Mouse (Mus musculus): ENCODE measurements around the gene Srsf1. TPM values are rescaled to one million over a fixed set of nuclear protein-coding genes. Genes with fewer than 3 reads are reported as not detected.

The Srsf1 gene
- polyA plus RNA-seq, 1 experiment from 2014 or later = 279 TPM

DNA sequence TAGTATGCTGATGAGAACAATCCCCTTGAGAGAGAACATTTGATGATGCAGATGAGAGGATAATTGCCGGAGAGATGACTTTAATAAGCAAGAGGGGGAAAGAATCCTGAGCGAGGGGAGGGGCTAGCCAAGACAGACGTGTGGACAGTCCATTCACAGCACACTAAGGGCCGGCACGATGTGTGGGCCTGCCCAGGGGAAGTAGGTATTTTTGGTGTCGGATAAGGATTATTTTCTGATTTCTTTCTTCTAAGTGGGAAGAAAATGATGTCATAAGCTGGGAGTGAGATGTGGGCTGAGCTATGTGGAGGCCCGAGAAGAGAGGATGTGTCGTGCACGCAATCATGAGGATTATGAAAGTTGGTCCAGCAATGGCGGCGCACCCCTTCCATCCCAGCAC, 32.0 kb upstream of the Srsf1 start:
- ATAC-seq (ENCODE audit: insufficient number of reproducible peaks, low FRiP score, low TSS enrichment, low read depth) = no peak
- no peak overlapping the region for H3K27ac ChIP-seq (replicated peaks)
- 84% methylated on average over 11 of the region's 11 CpGs for WGBS
- no peaks in the 10 kb centered on the region for H3K27me3 ChIP-seq
- no peaks in the 10 kb centered on the region for H3K36me3 ChIP-seq
- H3K4me3 ChIP-seq (replicated peaks) = no peak overlapping the region
- no peak overlapping the region for H3K4me2 ChIP-seq (replicated peaks)
- peaks cover 10% of the 10 kb centered on the region for H3K4me1 ChIP-seq
- no peak overlapping the region for H3K9ac ChIP-seq
- H3K9me3 ChIP-seq (replicated peaks) = no peaks in the 10 kb centered on the region

DNA sequence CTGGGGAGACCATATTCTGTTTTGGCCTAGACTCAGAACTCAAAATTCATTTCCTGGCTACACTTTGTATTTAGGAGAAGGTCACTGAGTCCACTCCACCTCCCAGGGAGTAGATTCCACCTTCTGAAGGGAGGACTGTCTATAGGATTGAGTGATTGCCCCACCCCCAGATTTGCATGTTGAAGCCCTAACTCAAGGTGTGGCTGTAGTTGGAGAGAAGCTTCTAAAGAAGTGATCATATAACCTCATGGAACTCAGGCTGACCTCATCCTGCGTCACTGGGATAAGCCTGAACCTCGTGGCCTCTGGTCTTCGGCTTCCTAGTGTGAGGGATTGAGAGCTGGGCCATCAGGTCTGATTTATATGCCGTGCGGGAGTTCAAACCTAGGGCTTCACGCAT, 31.4 kb upstream of the Srsf1 start:
- Histone ChIP-seq H3K9me3 (replicated peaks) (no peaks in the 10 kb centered on the region), H3K4me3 (replicated peaks) (no peak overlapping the region), H3K36me3 (no peaks in the 10 kb centered on the region), H3K4me2 (replicated peaks) (no peak overlapping the region), H3K27ac (replicated peaks) (no peak overlapping the region), H3K4me1 (peaks cover 8% of the 10 kb centered on the region; the same call in 1 of the 2 replicates), H3K9ac (no peak overlapping the region), H3K27me3 (no peaks in the 10 kb centered on the region)
- 89% methylated on average over 6 of the region's 6 CpGs for WGBS
- ATAC-seq (ENCODE audit: insufficient number of reproducible peaks, low FRiP score, low TSS enrichment, low read depth) = no peak

DNA sequence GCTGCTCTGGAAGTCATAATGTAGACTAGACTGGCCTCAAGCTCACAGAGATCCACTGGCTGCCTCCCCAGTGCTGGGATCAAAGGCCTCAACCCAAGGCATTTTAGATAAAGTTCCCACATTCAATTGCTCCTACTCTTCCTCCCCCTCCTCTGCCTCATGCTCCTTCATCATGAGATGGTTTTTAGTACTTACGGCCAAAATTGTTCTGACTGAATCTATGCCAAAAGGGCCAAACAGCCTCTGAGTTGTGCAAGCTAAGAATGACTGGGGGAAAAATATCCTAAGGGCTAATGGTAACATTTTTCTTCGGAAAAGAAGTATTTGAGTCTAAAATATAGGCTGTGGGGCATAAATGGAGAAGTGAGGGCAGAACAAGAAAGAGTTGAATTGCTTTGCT, 23.2 kb upstream of the Srsf1 start:
- Histone ChIP-seq H3K27ac (replicated peaks) (no peak overlapping the region), H3K4me1 (no peaks in the 10 kb centered on the region), H3K4me3 (replicated peaks) (no peak overlapping the region), H3K4me2 (replicated peaks) (no peak overlapping the region), H3K27me3 (no peaks in the 10 kb centered on the region), H3K9ac (no peak overlapping the region), H3K9me3 (replicated peaks) (no peaks in the 10 kb centered on the region), H3K36me3 (no peaks in the 10 kb centered on the region)
- WGBS = 63% methylated on average over 2 of the region's 2 CpGs
- no peak for ATAC-seq (ENCODE audit: insufficient number of reproducible peaks, low FRiP score, low TSS enrichment, low read depth)

DNA sequence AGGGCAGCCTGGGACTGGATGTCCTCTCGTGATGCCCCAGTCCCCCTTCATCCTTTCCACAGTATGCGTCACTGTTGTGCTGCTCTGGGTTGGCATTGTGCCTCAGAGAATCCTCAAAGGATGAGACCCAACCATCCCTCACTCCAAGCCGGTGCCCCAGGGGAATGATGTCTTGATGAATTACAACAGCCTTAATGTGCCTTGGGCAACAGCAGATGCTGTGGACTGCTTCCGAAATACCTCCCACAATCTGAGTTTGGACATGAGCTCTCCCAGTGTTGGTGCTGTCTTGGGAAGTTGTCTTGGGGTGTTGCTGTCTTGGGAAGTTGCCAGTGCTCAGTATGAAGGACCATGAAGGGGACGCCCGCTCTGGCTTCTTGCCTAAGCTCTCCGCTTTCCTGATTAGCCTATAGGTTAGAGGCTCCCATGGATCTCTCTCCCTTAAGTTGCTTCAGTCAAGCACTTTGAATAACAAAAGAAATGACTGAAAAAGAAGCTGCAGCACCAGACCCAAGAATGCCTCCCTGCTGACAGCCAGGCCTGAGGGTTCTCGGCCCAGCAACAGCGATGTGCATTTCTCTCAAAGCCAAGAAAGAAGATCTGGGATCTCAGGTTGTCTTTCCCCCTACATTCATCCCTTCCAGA, 19.7 kb upstream of the Srsf1 start:
- ATAC-seq (ENCODE audit: insufficient number of reproducible peaks, low FRiP score, low TSS enrichment, low read depth) = no peak
- Histone ChIP-seq H3K27me3 (no peaks in the 10 kb centered on the region), H3K36me3 (no peaks in the 10 kb centered on the region), H3K9me3 (replicated peaks) (no peaks in the 10 kb centered on the region), H3K9ac (no peak overlapping the region), H3K27ac (replicated peaks) (no peak overlapping the region), H3K4me3 (replicated peaks) (no peak overlapping the region), H3K4me1 (no peaks in the 10 kb centered on the region), H3K4me2 (replicated peaks) (no peak overlapping the region)
- WGBS = 63% methylated on average over 9 of the region's 9 CpGs

DNA sequence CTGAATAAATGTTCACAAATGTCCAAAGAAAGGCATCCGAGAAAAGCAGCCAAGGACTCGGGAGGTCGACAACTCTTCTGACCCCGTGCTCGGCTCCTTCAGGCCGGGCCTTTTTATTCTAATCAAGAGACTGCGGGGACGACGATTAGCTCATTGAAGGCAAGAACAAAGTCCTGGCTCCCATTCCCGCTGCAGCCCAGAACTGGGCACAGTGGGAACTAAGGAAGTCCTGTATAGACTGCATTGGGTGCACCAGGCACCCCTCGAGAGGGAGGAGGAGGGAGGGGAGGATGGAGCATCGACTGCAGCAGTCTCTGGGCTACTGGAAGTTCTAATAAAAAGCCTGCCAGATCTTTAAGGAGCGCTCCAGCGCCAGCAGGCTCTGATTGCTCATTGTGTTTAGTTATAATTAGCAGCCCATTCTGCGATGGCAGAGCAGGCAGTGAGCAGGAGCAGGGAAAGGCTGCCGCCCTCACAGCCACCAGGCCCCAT, 18.9 kb upstream of the Srsf1 start:
- no peak overlapping the region for H3K27ac ChIP-seq (replicated peaks)
- H3K4me3 ChIP-seq (replicated peaks) = no peak overlapping the region
- H3K9ac ChIP-seq = no peak overlapping the region
- no peaks in the 10 kb centered on the region for H3K27me3 ChIP-seq
- no peak for ATAC-seq (ENCODE audit: insufficient number of reproducible peaks, low FRiP score, low TSS enrichment, low read depth)
- no peaks in the 10 kb centered on the region for H3K36me3 ChIP-seq
- H3K9me3 ChIP-seq (replicated peaks) = no peaks in the 10 kb centered on the region
- H3K4me1 ChIP-seq = no peaks in the 10 kb centered on the region
- no peak overlapping the region for H3K4me2 ChIP-seq (replicated peaks)
- 21% methylated on average over 16 of the region's 16 CpGs for WGBS

DNA sequence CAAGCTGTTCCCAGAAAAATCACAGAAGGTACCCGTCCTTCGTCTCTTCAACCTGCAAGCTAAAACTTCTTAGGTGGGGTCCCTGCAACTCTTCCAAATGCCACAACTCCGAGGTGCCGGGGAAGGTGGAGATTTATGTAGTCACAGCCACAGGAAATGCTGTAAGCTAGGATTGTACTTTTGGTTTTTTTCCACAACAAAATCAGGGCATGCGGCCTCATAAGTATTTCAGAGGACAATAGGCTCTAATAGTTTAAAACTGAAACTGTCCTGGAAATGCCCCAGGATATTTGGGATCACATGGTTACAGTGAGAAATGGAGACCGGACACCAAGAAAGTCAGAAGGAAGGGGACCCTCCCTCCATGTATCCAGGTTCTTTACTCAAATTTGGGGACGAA, 17.0 kb upstream of the Srsf1 start:
- WGBS = 82% methylated on average over 7 of the region's 7 CpGs
- H3K4me1 ChIP-seq = no peaks in the 10 kb centered on the region
- H3K36me3 ChIP-seq = no peaks in the 10 kb centered on the region
- no peak overlapping the region for H3K4me2 ChIP-seq (replicated peaks)
- H3K9me3 ChIP-seq (replicated peaks) = no peaks in the 10 kb centered on the region
- no peaks in the 10 kb centered on the region for H3K27me3 ChIP-seq
- no peak overlapping the region for H3K27ac ChIP-seq (replicated peaks)
- no peak for ATAC-seq (ENCODE audit: insufficient number of reproducible peaks, low FRiP score, low TSS enrichment, low read depth)
- no peak overlapping the region for H3K4me3 ChIP-seq (replicated peaks)
- no peak overlapping the region for H3K9ac ChIP-seq

DNA sequence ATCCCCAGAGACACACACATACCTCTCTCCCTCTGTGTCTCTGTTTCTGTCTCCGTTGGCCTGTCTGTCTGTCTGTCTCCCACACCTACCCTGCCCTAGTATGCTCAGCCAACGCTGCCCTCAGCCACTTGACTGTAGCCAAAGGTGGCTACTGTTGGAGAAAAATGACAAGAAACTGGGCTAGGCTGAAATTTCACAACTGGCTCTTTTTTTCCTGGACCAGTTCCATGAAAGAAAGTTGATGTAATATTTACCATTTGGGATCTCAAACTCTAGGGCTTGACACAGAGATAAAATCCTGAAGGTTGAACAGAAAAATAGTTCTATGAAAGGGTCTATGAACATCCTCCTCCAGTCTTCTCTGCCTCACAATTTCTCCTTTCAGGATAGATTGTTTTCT, 16.3 kb upstream of the Srsf1 start:
- Histone ChIP-seq H3K9ac (no peak overlapping the region), H3K4me3 (replicated peaks) (no peak overlapping the region), H3K9me3 (replicated peaks) (no peaks in the 10 kb centered on the region), H3K36me3 (no peaks in the 10 kb centered on the region), H3K4me2 (replicated peaks) (no peak overlapping the region), H3K4me1 (no peaks in the 10 kb centered on the region), H3K27me3 (no peaks in the 10 kb centered on the region), H3K27ac (replicated peaks) (no peak overlapping the region)
- WGBS = 82% methylated on average over 2 of the region's 2 CpGs
- no peak for ATAC-seq (ENCODE audit: insufficient number of reproducible peaks, low FRiP score, low TSS enrichment, low read depth)

DNA sequence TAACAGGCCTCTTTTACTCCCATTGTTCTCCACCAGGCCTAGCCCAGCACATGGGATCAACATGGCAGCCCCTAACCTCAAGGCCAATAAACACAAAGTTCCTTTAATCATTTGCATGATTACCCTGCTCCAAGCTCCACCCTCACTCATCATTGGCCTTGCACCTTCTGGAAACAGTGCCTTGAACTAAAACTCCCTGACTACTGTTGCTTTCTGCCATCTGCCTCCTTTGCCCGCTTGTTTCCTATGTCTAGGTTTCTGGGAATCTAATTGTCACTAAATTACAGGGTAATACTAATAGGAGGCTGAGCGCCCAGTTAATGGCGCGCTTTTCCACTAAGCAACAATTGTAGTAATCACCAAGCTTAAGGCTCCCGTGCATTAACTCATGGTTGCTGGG, 15.4 kb upstream of the Srsf1 start:
- Histone ChIP-seq H3K4me3 (replicated peaks) (no peak overlapping the region), H3K4me2 (replicated peaks) (no peak overlapping the region), H3K4me1 (no peaks in the 10 kb centered on the region), H3K36me3 (no peaks in the 10 kb centered on the region), H3K27me3 (no peaks in the 10 kb centered on the region), H3K27ac (replicated peaks) (no peak overlapping the region), H3K9me3 (replicated peaks) (no peaks in the 10 kb centered on the region), H3K9ac (no peak overlapping the region)
- 74% methylated on average over 5 of the region's 5 CpGs for whole genome bisulfite sequencing
- ATAC-seq (ENCODE audit: insufficient number of reproducible peaks, low FRiP score, low TSS enrichment, low read depth) = no peak

DNA sequence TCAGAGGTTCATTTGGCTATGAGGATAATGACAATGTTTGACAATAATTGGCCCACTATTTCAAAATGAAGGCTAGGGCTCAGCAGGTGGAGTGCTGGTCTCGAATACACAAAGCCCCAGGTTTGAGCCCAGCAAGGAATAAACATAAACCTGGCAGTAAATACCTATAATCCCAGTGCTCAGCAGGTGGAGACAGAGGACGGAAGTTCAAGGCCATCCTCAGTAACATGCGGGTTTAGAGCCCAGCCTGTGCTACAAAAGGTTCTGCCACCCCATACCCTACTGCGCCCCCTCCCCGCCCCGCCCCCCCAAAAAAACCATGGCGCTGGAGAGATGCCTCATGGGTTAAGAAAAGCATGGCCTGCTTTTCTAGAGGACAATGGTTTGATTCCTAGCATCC, 11.2 kb upstream of the Srsf1 start:
- no peak overlapping the region for H3K4me2 ChIP-seq (replicated peaks)
- no peak overlapping the region for H3K9ac ChIP-seq
- no peak overlapping the region for H3K4me3 ChIP-seq (replicated peaks)
- H3K4me1 ChIP-seq = no peaks in the 10 kb centered on the region
- no peaks in the 10 kb centered on the region for H3K36me3 ChIP-seq
- no peaks in the 10 kb centered on the region for H3K27me3 ChIP-seq
- 69% methylated on average over 7 of the region's 7 CpGs for WGBS
- H3K9me3 ChIP-seq (replicated peaks) = no peaks in the 10 kb centered on the region
- no peak overlapping the region for H3K27ac ChIP-seq (replicated peaks)
- no peak for ATAC-seq (ENCODE audit: insufficient number of reproducible peaks, low FRiP score, low TSS enrichment, low read depth)

DNA sequence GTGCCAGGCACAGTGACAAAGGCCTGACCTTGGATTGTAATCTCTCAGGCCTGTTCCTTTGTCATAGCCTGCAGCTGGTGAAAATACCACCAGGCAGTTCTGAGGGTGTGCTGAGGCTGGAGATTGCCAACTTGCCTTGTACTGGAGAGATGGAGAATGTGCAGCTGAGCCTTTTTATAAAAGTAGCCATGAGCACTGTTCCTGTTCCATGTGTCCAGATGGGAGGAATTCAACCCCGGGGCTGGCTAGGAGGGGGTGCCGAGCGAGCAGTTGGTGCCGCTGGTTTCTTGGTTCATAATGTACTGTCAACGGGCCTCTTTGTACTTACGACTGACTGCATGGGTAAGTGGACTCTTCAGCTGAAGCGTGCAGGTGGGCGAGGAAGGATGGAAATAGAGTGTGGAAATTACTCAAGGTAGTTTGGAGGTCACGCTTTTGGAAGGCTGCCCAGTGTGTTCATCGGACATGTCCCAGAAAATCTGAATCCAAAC, 10.4 kb upstream of the Srsf1 start:
- WGBS = 74% methylated on average over 10 of the region's 10 CpGs
- no peaks in the 10 kb centered on the region for H3K9me3 ChIP-seq (replicated peaks)
- no peaks in the 10 kb centered on the region for H3K27me3 ChIP-seq
- H3K4me1 ChIP-seq = no peaks in the 10 kb centered on the region
- H3K4me2 ChIP-seq (replicated peaks) = no peak overlapping the region
- no peaks in the 10 kb centered on the region for H3K36me3 ChIP-seq
- no peak overlapping the region for H3K9ac ChIP-seq
- H3K27ac ChIP-seq (replicated peaks) = no peak overlapping the region
- ATAC-seq (ENCODE audit: insufficient number of reproducible peaks, low FRiP score, low TSS enrichment, low read depth) = no peak
- H3K4me3 ChIP-seq (replicated peaks) = no peak overlapping the region

DNA sequence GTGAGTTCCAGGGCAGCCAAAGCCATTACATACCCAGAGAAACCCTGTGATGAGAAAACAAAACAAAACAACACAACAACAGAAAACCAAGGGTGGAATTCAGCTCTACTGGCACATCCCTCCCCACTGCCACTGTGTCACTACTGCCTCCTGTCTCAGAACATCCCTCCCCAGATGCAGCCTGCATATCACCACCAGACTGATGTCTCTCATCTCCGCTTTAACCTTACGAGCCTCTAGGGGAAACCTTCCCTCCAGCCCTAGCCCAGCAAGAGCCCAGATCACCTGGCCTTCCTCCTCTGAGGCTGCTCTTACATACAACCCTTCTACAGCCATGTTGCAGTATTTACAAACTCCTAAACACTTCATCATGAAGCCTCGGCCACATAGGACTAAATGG, 9.8 kb upstream of the Srsf1 start:
- Histone ChIP-seq H3K4me2 (replicated peaks) (no peak overlapping the region), H3K9ac (no peak overlapping the region), H3K9me3 (replicated peaks) (no peaks in the 10 kb centered on the region), H3K36me3 (no peaks in the 10 kb centered on the region), H3K27me3 (no peaks in the 10 kb centered on the region), H3K4me1 (no peaks in the 10 kb centered on the region), H3K4me3 (replicated peaks) (no peak overlapping the region), H3K27ac (replicated peaks) (no peak overlapping the region)
- 70% methylated on average over 3 of the region's 3 CpGs for WGBS
- no peak for ATAC-seq (ENCODE audit: insufficient number of reproducible peaks, low FRiP score, low TSS enrichment, low read depth)

DNA sequence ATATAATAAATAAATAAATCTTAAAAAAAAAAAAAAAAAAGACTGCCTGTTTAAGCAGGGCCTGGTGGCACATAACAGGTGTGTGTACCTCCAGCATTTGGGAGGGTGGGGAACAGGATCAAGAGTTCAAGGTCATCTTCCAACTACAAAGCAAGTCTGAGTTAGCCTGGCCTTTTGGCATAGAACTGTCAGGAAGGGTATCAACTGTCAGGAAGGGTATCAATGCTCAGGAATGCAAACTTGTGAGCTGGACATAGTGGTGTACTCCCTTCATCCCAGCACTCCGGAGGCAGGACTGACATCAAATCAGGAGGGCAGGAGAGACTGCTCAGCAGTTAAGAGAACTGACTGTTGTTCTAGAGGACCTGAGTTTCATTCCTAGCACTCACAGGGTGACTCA, 8.1 kb upstream of the Srsf1 start:
- H3K27me3 ChIP-seq = no peaks in the 10 kb centered on the region
- no peak overlapping the region for H3K9ac ChIP-seq
- no peak overlapping the region for H3K27ac ChIP-seq (replicated peaks)
- no peak overlapping the region for H3K4me3 ChIP-seq (replicated peaks)
- H3K36me3 ChIP-seq = no peaks in the 10 kb centered on the region
- 86% methylated on average over 1 of the region's 1 CpGs for WGBS
- no peak overlapping the region for H3K4me2 ChIP-seq (replicated peaks)
- H3K9me3 ChIP-seq (replicated peaks) = no peaks in the 10 kb centered on the region
- no peak for ATAC-seq (ENCODE audit: insufficient number of reproducible peaks, low FRiP score, low TSS enrichment, low read depth)
- no peaks in the 10 kb centered on the region for H3K4me1 ChIP-seq
